Mouse (Mus musculus): ENCODE measurements around the gene BC049352. TPM values are rescaled to one million over a fixed set of nuclear protein-coding genes. Genes with fewer than 3 reads are reported as not detected.

Gene BC049352
- polyA plus RNA-seq, 1 experiment = 8.6 TPM

GRCm38 (mm10) chr9:45280891-45281290 is 99.1 kb downstream of the BC049352 start:
- Histone ChIP-seq H3K4me1 (ENCODE audit: control insufficient read depth, insufficient read depth, insufficient read length, low read length) (peaks cover 4% of the 10 kb centered on the region), H3K27ac (replicated peaks; ENCODE audit: low read depth, low read length) (no peak overlapping the region)

GRCm38 (mm10) chr9:45282466-45282865 is 100.7 kb downstream of the BC049352 start:
- Histone ChIP-seq H3K27ac (replicated peaks; ENCODE audit: low read depth, low read length) (no peak overlapping the region), H3K4me1 (ENCODE audit: control insufficient read depth, insufficient read depth, insufficient read length, low read length) (peaks cover 4% of the 10 kb centered on the region), H3K4me3 (ENCODE audit: insufficient read depth, low read depth, low read length) (no peak overlapping the region)

More at GRCm38 (mm10) chr9:45280891-45281290, 99.1 kb downstream of the BC049352 start:
- no peak overlapping the region for H3K4me3 ChIP-seq (ENCODE audit: insufficient read depth, low read depth, low read length)

- Histone ChIP-seq H3K4me1 (ENCODE audit: control insufficient read depth, insufficient read depth, insufficient read length, low read length) (peaks cover 6% of the 10 kb centered on the region; the same call in 1 of the 2 replicates), H3K27ac (replicated peaks; ENCODE audit: low read depth, low read length) (peak overlapping the region; percentile 85), H3K4me3 (ENCODE audit: insufficient read depth, low read depth, low read length) (no peak overlapping the region)
Measured at GRCm38 (mm10) chr9:45291481-45292168, 109.8 kb downstream of the BC049352 start.

GRCm38 (mm10) chr9:45294210-45295011 is 112.6 kb downstream of the BC049352 start:
- no peak overlapping the region for H3K4me3 ChIP-seq (ENCODE audit: insufficient read depth, low read depth, low read length)
- H3K27ac ChIP-seq (replicated peaks; ENCODE audit: low read depth, low read length) = peak overlapping the region; percentile 73
- peaks cover 6% of the 10 kb centered on the region; the same call in 1 of the 2 replicates for H3K4me1 ChIP-seq (ENCODE audit: control insufficient read depth, insufficient read depth, insufficient read length, low read length)

GRCm38 (mm10) chr9:45299231-45300006 is 117.6 kb downstream of the BC049352 start:
- Histone ChIP-seq H3K4me3 (ENCODE audit: insufficient read depth, low read depth, low read length) (no peak overlapping the region), H3K4me1 (ENCODE audit: control insufficient read depth, insufficient read depth, insufficient read length, low read length) (no peaks in the 10 kb centered on the region), H3K27ac (replicated peaks; ENCODE audit: low read depth, low read length) (peak overlapping the region; percentile 46)

Other genes with a start within 250 kb of the BC049352 start
- 36.6 and 40.7 TPM in 2 replicates for gene Ube4a, start 216.4 kb upstream of the BC049352 start, polyA plus RNA-seq (2012; ENCODE audit: insufficient read depth, insufficient read length, missing spikeins)
- gene Cd3g, start 201.6 kb upstream of the BC049352 start, polyA plus RNA-seq (2012; ENCODE audit: insufficient read depth, insufficient read length, missing spikeins) = 1.5 TPM in 1 of 2 replicates, not detected in the other
- not detected in 2 replicates for gene Cd3d, start 200.2 kb upstream of the BC049352 start, polyA plus RNA-seq (2012; ENCODE audit: insufficient read depth, insufficient read length, missing spikeins)
- gene Cd3e, start 172.4 kb upstream of the BC049352 start, polyA plus RNA-seq (2012; ENCODE audit: insufficient read depth, insufficient read length, missing spikeins) = not detected in 2 replicates
- 36.3 and 57.0 TPM in 2 replicates for gene Mpzl2, start 142.2 kb upstream of the BC049352 start, polyA plus RNA-seq (2012; ENCODE audit: insufficient read depth, insufficient read length, missing spikeins)
- 2.8 and 4.4 TPM in 2 replicates for gene Mpzl3, start 126.8 kb upstream of the BC049352 start, polyA plus RNA-seq (2012; ENCODE audit: insufficient read depth, insufficient read length, missing spikeins)
- not detected in 2 replicates for gene Jaml, start 102.8 kb upstream of the BC049352 start, polyA plus RNA-seq (2012; ENCODE audit: insufficient read depth, insufficient read length, missing spikeins)
- gene Scn2b, start 64.2 kb upstream of the BC049352 start, polyA plus RNA-seq (2012; ENCODE audit: insufficient read depth, insufficient read length, missing spikeins) = not detected in 2 replicates
- gene Scn4b, start 43.6 kb upstream of the BC049352 start, polyA plus RNA-seq (2012; ENCODE audit: insufficient read depth, insufficient read length, missing spikeins) = 1.9 and 3.5 TPM in 2 replicates
- gene Tmprss4, start 22.1 kb downstream of the BC049352 start, polyA plus RNA-seq (2012; ENCODE audit: insufficient read depth, insufficient read length, missing spikeins) = not detected in 2 replicates
- 1.8 TPM in 2 replicates for gene Il10ra, start 87.1 kb downstream of the BC049352 start, polyA plus RNA-seq (2012; ENCODE audit: insufficient read depth, insufficient read length, missing spikeins)
- not detected in 2 replicates for gene Tmprss13, start 137.1 kb downstream of the BC049352 start, polyA plus RNA-seq (2012; ENCODE audit: insufficient read depth, insufficient read length, missing spikeins)
- gene Fxyd6, start 188.2 kb downstream of the BC049352 start, polyA plus RNA-seq (2012; ENCODE audit: insufficient read depth, insufficient read length, missing spikeins) = 2.3 and 5.2 TPM in 2 replicates
- 2.8 and 15.3 TPM in 2 replicates for gene Fxyd2, start 217.7 kb downstream of the BC049352 start, polyA plus RNA-seq (2012; ENCODE audit: insufficient read depth, insufficient read length, missing spikeins)
- not detected in 2 replicates for gene Dscaml1, start 244.6 kb downstream of the BC049352 start, polyA plus RNA-seq (2012; ENCODE audit: insufficient read depth, insufficient read length, missing spikeins)